Mouse (Mus musculus): ENCODE data around the gene R3hdm4.

DNA sequence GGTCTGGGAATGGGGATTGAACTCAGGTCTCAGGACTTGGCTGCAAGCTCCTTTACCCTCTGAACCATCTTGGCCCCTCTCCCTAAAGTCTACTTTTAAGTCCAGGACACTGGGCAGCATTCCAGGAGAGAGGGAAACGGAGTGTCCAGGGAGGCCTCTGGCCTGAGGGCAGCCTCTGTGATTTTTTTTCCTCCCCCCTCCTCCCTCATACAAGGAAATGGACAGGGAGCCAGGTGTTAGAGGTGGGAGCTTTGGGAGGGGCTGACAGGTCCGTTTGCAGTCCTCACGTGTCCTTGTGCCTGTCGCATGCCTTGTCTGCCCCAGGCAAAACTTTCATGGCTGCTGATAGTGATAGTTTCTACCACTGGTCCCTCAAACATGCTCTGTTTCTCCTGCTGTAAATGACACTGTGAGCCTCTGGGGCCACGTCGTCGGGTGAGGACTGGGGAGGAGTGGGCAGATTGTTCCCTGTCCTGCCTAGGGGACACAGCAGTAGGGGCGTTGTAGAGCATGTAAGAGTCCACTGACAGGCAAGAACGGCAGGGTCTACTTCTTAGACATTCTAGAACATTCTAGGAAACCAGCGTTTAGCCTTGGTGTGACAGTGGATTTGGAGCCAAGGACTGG is 15.4 kb upstream of the R3hdm4 start:
- TF ChIP-seq CTCF (IDR thresholded peaks at IDR 0.05; ENCODE audit: low read depth) = no peak
- TF ChIP-seq EP300 (IDR thresholded peaks at IDR 0.05; ENCODE audit: low read depth) = no peak
